Mouse (Mus musculus): ENCODE results near the gene Mical1. TPM values are rescaled to one million over a fixed set of nuclear protein-coding genes. Genes with fewer than 3 reads are reported as not detected.

The Mical1 gene
- polyA plus RNA-seq, 1 experiment from 2014 or later, result 48.8 TPM

Other genes with a start within 250 kb of the Mical1 start
- 20.9 and 21.2 TPM in 2 replicates for gene Fig4, start 173.1 kb upstream of the Mical1 start, polyA plus RNA-seq (2016; fragmentation: Nextera tagmentation; extraction: Ambion mirVana)
- 0.06 and 0.11 TPM in 2 replicates for gene Ak9, start 172.3 kb upstream of the Mical1 start, polyA plus RNA-seq (2016; fragmentation: Nextera tagmentation; extraction: Ambion mirVana)
- 20.6 and 20.8 TPM in 2 replicates for gene Zbtb24, start 25.9 kb upstream of the Mical1 start, polyA plus RNA-seq (2016; fragmentation: Nextera tagmentation; extraction: Ambion mirVana)
- gene Smpd2, start 14.1 kb downstream of the Mical1 start, polyA plus RNA-seq (2016; fragmentation: Nextera tagmentation; extraction: Ambion mirVana), result 52.2 and 52.3 TPM in 2 replicates
- gene Ppil6, start 14.1 kb downstream of the Mical1 start, polyA plus RNA-seq (2016; fragmentation: Nextera tagmentation; extraction: Ambion mirVana), result 1.1 and 1.7 TPM in 2 replicates
- gene Cd164, start 43.1 kb downstream of the Mical1 start, polyA plus RNA-seq (2016; fragmentation: Nextera tagmentation; extraction: Ambion mirVana), result 104 and 110 TPM in 2 replicates
- gene Ccdc162, start 240.3 kb downstream of the Mical1 start, polyA plus RNA-seq (2016; fragmentation: Nextera tagmentation; extraction: Ambion mirVana), result 0.31 and 0.88 TPM in 2 replicates